In the genomic region with DNA sequence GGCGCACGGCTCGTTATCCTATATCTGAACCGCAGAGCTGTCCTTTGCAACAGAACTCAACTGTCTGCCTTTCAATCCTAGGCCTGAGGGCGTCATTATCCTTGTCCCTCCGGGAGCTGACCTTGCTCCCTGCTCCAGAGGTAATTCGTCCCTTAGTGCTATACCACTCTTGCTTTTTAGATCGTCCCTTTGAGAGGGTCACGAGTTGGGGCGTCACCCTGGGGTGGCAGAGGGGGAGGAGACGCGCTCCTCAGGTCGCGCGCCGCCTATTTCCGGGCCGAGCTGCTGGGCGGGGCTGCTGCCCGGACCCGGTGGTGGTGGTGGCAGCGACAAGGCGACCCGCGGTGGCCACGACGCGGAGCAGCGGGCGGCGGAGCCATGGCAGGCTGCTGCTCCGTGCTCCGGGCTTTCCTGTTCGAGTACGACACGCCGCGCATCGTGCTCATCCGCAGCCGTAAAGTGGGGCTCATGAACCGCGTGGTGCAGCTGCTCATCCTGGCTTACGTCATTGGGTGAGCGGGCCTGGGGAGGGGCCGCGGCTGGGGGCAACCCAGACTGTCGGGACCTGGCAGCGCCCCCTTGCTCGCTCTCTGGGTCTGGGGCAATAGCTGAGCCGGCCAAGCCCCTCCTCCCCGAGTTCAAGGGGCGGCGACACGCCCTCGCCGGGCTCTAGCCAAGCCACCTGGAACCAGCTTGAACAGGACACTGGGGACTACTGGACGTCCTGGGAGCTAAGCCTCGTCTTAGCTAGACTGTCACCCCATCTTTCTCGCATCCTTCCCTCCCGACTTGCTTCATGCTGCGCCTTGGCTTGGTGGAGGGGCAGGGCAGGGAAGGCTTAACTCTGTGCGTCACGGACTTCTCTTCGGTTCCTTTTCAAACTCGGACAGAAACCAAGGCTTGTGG, we compare ENCODE assay signal across 8 mouse cellular contexts. TPM values are rescaled to one million over a fixed set of nuclear protein-coding genes. Genes with fewer than 3 reads are reported as not detected.
A peak's percentile ranks its signal among the peaks of the same experiment; 100 is the strongest.
DNase-seq lines count a peak whose midpoint lies in the region; ATAC-seq lines count a peak whose summit lies in the region.

P2rx4 (plus strand) TSS at position 269 of the 906 bp plus-strand sequence.

- peak within 1 kb of the TSS; percentile 88 for H3K27ac ChIP-seq in hindbrain, embryonic 15.5 days (replicated peaks)
- peak within 1 kb of the TSS; percentile 97 for H3K27ac ChIP-seq in macrophage

- H3K9ac ChIP-seq in hindbrain, embryonic 15.5 days: peak within 1 kb of the TSS; percentile 83

- peak; percentile 90 for ATAC-seq in hindbrain, embryonic 15.5 days (ENCODE audit: low FRiP score, low read depth)

- H3K4me1 ChIP-seq in hindbrain, embryonic 15.5 days (replicated peaks): peaks cover 13% of the 10 kb centered on the region

- under 1% methylated on average over 65 of the region's 66 CpGs for WGBS in hindbrain, embryonic 15.5 days
- WGBS in macrophage (ENCODE audit: missing documents): 1% methylated on average over 66 of the region's 66 CpGs

- no peaks in the 10 kb centered on the region for H3K27me3 ChIP-seq in hindbrain, embryonic 15.5 days

- H3K4me3 ChIP-seq in hindbrain, embryonic 15.5 days: peak within 1 kb of the TSS; percentile 81
- peak within 1 kb of the TSS; percentile 73 for H3K4me3 ChIP-seq in macrophage (ENCODE audit: inconsistent target)

- H3K79me2 ChIP-seq in macrophage (ENCODE audit: inconsistent target): peaks cover 49% of the 10 kb centered on the region

- no peaks in the 10 kb centered on the region for H3K9me3 ChIP-seq in hindbrain, embryonic 15.5 days

- H3K4me2 ChIP-seq in hindbrain, embryonic 15.5 days: peak within 1 kb of the TSS; percentile 82

- peak; percentile 77 for DNase-seq in R1 (ENCODE audit: low read depth, low spot score)
- peak; percentile 85 to 87 for DNase-seq in cerebellum, postnatal 25 days
- DNase-seq in frontal cortex, postnatal 36 days (ENCODE audit: low spot score in 2 of 2): peak; percentile 83 to 88
- DNase-seq in left cerebral cortex, adult 18-20 months (ENCODE audit: low spot score in 2 of 2): peak; percentile 75 to 82
- DNase-seq in right cerebral cortex, adult 18-20 months: peak; percentile 88
- peak; percentile 28 for DNase-seq in urinary bladder, postnatal 10 days (ENCODE audit: low spot score)

- no peaks in the 10 kb centered on the region for H3K36me3 ChIP-seq in hindbrain, embryonic 15.5 days
- peaks cover 20% of the 10 kb centered on the region; the same call in 1 of the 2 replicates for H3K36me3 ChIP-seq in macrophage (ENCODE audit: inconsistent target)

RNA-seq across cellular contexts. Expression of gene P2rx4, which starts in this region (rescaled TPM):
- polyA plus RNA-seq in hindbrain, embryonic 15.5 days (2015; fragmentation: Nextera tagmentation; extraction: Ambion mirVana): 16.7 and 17.0 TPM in 2 replicates
- total RNA-seq in left cerebral cortex, adult 18-20 months (2021): 10 to 100 TPM; 19.1 to 20.7 TPM
- 1,000 to 10,000 TPM in 5 of 26 experiments, 100 to 1,000 TPM in 21; 271 to 1,208 (median 683) TPM for total RNA-seq in macrophage (2018; cell fraction: chromatin; rRNA removed)
- 100 to 1,000 TPM; 257 to 838 (median 484) TPM for total RNA-seq in macrophage (2018; cell fraction: cytosol; rRNA removed)
- total RNA-seq in macrophage (2018; cell fraction: nucleus; rRNA removed): 1,000 to 10,000 TPM in 10 of 26 experiments, 100 to 1,000 TPM in 16; 418 to 1,412 (median 857) TPM
- 203 to 517 TPM (median 444 TPM) in 3 replicates for polyA plus RNA-seq in macrophage (2018)

Comparison
In these comparisons a context has a peak if more than half of its experiments do, and no peak if none do; other contexts are left out.
1. Peak in every context shown above with its lines: DNase-seq, ATAC-seq, H3K4me3 ChIP-seq and H3K27ac ChIP-seq.
2. RNA of gene P2rx4 (polyA plus RNA-seq): 203 to 517 TPM in macrophage; 16.7 to 17.0 TPM in hindbrain, embryonic 15.5 days; every median in the first group is over 10 times any median in the second.
3. DNase-seq: peak in every context shown above with its lines; median percentile 88 in right cerebral cortex, adult 18-20 months; 86 in cerebellum, postnatal 25 days; 86 in frontal cortex, postnatal 36 days; 78 in left cerebral cortex, adult 18-20 months; 77 in R1; 28 in urinary bladder, postnatal 10 days.